Mouse (Mus musculus): ENCODE measurements at regions not wholly inside any gene's neighbourhood (a gene's known extent, or its start where the extent isn't known, plus 50 kb on each side); places are given as distances from the start of the nearest gene placed in this dataset.

DNA sequence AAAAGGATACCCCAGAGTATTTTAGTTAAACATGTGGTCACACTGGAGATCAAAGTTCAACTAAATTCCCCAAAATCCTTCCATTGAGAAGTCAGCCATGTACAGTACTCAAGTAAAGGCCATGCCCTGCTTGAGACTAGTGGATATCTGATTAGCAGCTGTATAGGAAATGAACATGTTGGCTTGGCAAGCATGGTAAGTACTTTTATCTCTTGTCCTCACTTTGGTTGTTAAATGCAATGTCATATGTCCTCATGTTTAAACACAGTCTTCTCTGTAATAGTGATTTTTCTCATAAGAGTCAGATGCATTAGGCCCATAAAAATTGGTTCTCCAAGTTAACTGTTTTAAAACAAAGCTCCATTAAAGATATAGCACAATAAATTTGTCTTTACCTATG, 141.1 kb upstream of the Pdgfd start:
- no peak for DNase-seq (ENCODE audit: low spot score)

DNA sequence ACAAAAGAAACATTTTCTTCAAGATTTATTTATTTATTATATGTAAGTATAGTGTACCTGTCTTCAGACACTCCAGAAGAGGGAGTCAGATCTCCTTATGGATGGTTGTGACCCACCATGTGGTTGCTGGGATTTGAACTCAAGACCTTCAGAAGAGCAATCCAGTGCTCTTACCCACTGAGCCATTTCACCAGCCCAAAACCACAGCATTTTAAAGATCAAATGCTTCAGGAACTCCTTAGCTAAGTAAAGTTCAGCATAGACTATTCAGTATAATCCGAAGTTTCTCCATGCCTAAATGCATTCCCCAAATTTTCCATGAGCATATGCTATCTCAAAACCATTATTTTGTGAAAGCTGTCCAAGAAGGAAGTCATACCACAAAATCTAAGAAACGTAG, 102.0 kb upstream of the Pdgfd start:
- no peak for DNase-seq (ENCODE audit: low spot score)

DNA sequence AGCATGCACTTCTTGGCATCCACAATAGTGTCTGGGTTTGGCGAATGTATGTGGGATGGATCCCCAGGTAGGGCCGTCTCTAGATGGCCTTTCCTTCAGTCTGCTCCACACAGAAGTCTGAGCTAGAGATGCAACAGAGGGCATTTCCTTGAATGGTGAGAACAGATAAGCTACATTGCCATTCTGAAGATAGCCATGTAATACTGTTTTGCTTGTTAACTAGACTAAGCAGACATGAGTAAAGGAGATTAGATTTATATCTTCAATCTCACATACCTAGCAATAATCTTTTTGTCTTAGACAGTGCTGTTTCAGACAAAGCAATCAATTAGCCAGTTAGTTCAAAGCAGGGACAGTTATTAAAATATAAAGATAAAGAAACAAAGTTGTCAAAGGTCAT, 100.9 kb upstream of the Pdgfd start:
- no peak for DNase-seq (ENCODE audit: low spot score)

DNA sequence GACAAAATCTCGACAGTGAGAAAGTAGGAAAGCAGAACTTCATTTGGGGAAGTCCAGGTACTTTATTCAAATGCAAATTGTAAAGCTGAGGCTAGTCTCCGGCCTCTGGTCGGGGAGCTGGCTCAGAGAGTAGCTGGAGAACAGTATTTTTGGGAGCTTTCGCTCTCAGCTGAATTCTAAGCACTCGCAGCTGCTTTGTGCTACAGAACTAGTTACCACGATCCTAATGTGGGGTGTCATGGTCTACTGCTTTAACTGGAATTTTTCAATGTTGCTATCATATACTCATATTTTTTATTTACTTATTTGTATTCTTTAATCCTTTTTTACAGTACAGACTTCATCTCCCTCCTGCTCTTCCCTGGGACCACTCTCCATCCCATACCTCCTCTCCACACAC, 87.1 kb upstream of the Pdgfd start:
- no peak for DNase-seq (ENCODE audit: low spot score)

DNA sequence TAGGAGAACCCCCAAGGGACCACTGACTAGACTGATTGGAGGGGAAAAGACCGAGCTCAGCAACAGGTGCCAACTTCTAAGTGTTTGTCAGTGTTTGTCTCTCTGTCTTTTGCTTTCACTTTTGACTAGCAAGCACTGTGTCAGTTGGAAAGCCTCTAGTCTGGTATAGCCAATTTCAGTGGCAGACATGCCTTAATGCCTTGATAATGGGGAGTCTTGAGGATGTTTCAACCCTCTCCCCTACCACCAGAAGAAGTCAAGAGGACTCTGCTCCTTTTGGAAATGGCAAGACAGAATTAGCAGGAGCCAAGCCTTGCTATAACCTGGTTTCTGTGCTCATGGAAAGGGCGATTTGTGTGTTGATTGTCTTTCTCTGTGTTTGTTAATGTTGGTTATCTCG, 78.5 kb upstream of the Pdgfd start:
- DNase-seq (ENCODE audit: low spot score) = peak; percentile 19

DNA sequence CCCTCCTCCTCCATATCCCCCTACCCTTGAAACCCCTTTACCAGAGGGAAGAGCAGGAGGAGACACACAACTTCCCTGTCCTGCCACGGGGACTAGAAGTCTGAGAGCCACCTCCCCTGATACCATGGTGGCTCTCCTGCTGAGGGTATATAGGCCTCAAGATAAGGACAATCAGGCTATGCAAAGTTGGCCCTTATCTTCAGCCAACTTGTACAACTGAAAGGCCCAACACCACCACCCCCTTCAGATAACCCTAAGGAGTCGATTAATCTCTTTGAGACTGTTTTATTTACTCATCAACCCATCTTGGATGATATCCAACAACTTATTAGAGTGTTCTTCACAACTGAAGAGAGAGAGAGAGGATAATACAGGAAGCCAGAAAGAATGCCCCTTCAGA, 77.6 kb upstream of the Pdgfd start:
- DNase-seq (ENCODE audit: low spot score) = no peak

DNA sequence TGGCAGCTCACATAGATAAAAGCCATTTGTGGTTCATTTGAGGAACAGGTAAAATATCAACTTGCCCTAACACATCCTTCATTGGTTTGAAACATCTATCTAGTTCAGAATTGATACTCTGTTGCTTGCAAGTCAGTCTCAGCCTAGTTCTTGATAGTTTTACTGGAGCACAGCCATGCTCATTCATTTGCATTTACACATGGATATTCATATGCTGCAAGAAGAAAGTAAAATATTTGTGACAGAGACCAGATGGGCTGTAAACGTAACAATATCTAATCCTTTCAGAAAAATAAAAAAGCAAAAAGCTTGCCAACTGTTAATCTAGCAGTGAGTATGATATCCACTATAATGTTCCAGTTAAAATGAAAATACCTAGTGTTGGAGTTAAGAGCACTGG, 60.3 kb upstream of the Pdgfd start:
- DNase-seq (ENCODE audit: low spot score) = no peak

Measured in adipocyte (in vitro differentiated cells).